Mouse (Mus musculus): ENCODE measurements around the gene Adipoq. TPM values are rescaled to one million over a fixed set of nuclear protein-coding genes. Genes with fewer than 3 reads are reported as not detected.

Adipoq gene
- polyA plus RNA-seq, 1 experiment = 5.8 TPM

- Histone ChIP-seq H3K4me1 (ENCODE audit: control insufficient read depth, insufficient read depth, insufficient read length) (no peaks in the 10 kb centered on the region), H3K27ac (ENCODE audit: insufficient read depth, low read length) (no peak overlapping the region), H3K27me3 (ENCODE audit: control insufficient read depth, insufficient read depth, low read length) (no peaks in the 10 kb centered on the region), H3K4me3 (ENCODE audit: extremely low read depth, insufficient read depth, insufficient read length) (no peak overlapping the region), H3K36me3 (ENCODE audit: control insufficient read depth, insufficient read depth, low read length) (peaks cover 32% of the 10 kb centered on the region)
- TF ChIP-seq POLR2A (IDR thresholded peaks at IDR 0.05; ENCODE audit: low read depth, low read length) (no peak), CTCF (IDR thresholded peaks at IDR 0.05; ENCODE audit: extremely low read depth, insufficient read depth, insufficient read length, insufficient replicate concordance) (no peak)
- WGBS = 85% methylated on average over 3 of the region's 3 CpGs
- no peak for DNase-seq (ENCODE audit: low read depth in 1 of 2, low spot score in 2 of 2)
Measured at GRCm38 (mm10) chr16:23115486-23115885, 30.9 kb upstream of the Adipoq start.

GRCm38 (mm10) chr16:23117173-23117572, 29.2 kb upstream of the Adipoq start:
- Histone ChIP-seq H3K27me3 (ENCODE audit: control insufficient read depth, insufficient read depth, low read length) (no peaks in the 10 kb centered on the region), H3K4me3 (ENCODE audit: extremely low read depth, insufficient read depth, insufficient read length) (no peak overlapping the region), H3K36me3 (ENCODE audit: control insufficient read depth, insufficient read depth, low read length) (peaks cover 23% of the 10 kb centered on the region), H3K27ac (ENCODE audit: insufficient read depth, low read length) (no peak overlapping the region), H3K4me1 (ENCODE audit: control insufficient read depth, insufficient read depth, insufficient read length) (no peaks in the 10 kb centered on the region)
- TF ChIP-seq POLR2A (IDR thresholded peaks at IDR 0.05; ENCODE audit: low read depth, low read length) (no peak), CTCF (IDR thresholded peaks at IDR 0.05; ENCODE audit: extremely low read depth, insufficient read depth, insufficient read length, insufficient replicate concordance) (no peak)
- DNase-seq (ENCODE audit: low read depth in 1 of 2, low spot score in 2 of 2) = no peak
- WGBS = 87% methylated on average over 4 of the region's 4 CpGs

GRCm38 (mm10) chr16:23122446-23122845, 23.9 kb upstream of the Adipoq start:
- H3K36me3 ChIP-seq (ENCODE audit: control insufficient read depth, insufficient read depth, low read length) = peaks cover 4% of the 10 kb centered on the region; the same call in 1 of the 2 replicates
- no peak overlapping the region for H3K27ac ChIP-seq (ENCODE audit: insufficient read depth, low read length)
- no peaks in the 10 kb centered on the region; the same call in 1 of the 2 replicates for H3K4me1 ChIP-seq (ENCODE audit: control insufficient read depth, insufficient read depth, insufficient read length)
- WGBS = 94% methylated on average over 3 of the region's 3 CpGs
- DNase-seq (ENCODE audit: low read depth in 1 of 2, low spot score in 2 of 2) = no peak
- TF ChIP-seq POLR2A (IDR thresholded peaks at IDR 0.05; ENCODE audit: low read depth, low read length) (no peak), CTCF (IDR thresholded peaks at IDR 0.05; ENCODE audit: extremely low read depth, insufficient read depth, insufficient read length, insufficient replicate concordance) (no peak)
- no peak overlapping the region for H3K4me3 ChIP-seq (ENCODE audit: extremely low read depth, insufficient read depth, insufficient read length)
- H3K27me3 ChIP-seq (ENCODE audit: control insufficient read depth, insufficient read depth, low read length) = no peaks in the 10 kb centered on the region

GRCm38 (mm10) chr16:23123104-23123503, 23.2 kb upstream of the Adipoq start:
- Histone ChIP-seq H3K4me1 (ENCODE audit: control insufficient read depth, insufficient read depth, insufficient read length) (no peaks in the 10 kb centered on the region; the same call in 1 of the 2 replicates), H3K4me3 (ENCODE audit: extremely low read depth, insufficient read depth, insufficient read length) (no peak overlapping the region), H3K36me3 (ENCODE audit: control insufficient read depth, insufficient read depth, low read length) (peaks cover 4% of the 10 kb centered on the region; the same call in 1 of the 2 replicates), H3K27ac (ENCODE audit: insufficient read depth, low read length) (no peak overlapping the region), H3K27me3 (ENCODE audit: control insufficient read depth, insufficient read depth, low read length) (no peaks in the 10 kb centered on the region)
- no peak for DNase-seq (ENCODE audit: low read depth in 1 of 2, low spot score in 2 of 2)
- 92% methylated on average over 4 of the region's 4 CpGs for WGBS
- no peak for TF ChIP-seq POLR2A (IDR thresholded peaks at IDR 0.05; ENCODE audit: low read depth, low read length)
- TF ChIP-seq CTCF (IDR thresholded peaks at IDR 0.05; ENCODE audit: extremely low read depth, insufficient read depth, insufficient read length, insufficient replicate concordance) = no peak

GRCm38 (mm10) chr16:23124398-23124797, 21.9 kb upstream of the Adipoq start:
- Histone ChIP-seq H3K27me3 (ENCODE audit: control insufficient read depth, insufficient read depth, low read length) (no peaks in the 10 kb centered on the region), H3K4me1 (ENCODE audit: control insufficient read depth, insufficient read depth, insufficient read length) (peaks cover 4% of the 10 kb centered on the region; the same call in 1 of the 2 replicates), H3K4me3 (ENCODE audit: extremely low read depth, insufficient read depth, insufficient read length) (no peak overlapping the region), H3K27ac (ENCODE audit: insufficient read depth, low read length) (no peak overlapping the region), H3K36me3 (ENCODE audit: control insufficient read depth, insufficient read depth, low read length) (peaks cover 3% of the 10 kb centered on the region; the same call in 1 of the 2 replicates)
- no peak for TF ChIP-seq POLR2A (IDR thresholded peaks at IDR 0.05; ENCODE audit: low read depth, low read length)
- no peak for DNase-seq (ENCODE audit: low read depth in 1 of 2, low spot score in 2 of 2)
- 93% methylated on average over 4 of the region's 4 CpGs for WGBS

- no peaks in the 10 kb centered on the region for H3K27me3 ChIP-seq (ENCODE audit: control insufficient read depth, insufficient read depth, low read length)
- 0 out of 2 replicates have a peak overlapping the region, but pooled peaks have one; percentile 15 for H3K27ac ChIP-seq (ENCODE audit: insufficient read depth, low read length)
- no peak for TF ChIP-seq POLR2A (IDR thresholded peaks at IDR 0.05; ENCODE audit: low read depth, low read length)
- no peak for TF ChIP-seq CTCF (IDR thresholded peaks at IDR 0.05; ENCODE audit: extremely low read depth, insufficient read depth, insufficient read length, insufficient replicate concordance)
- H3K36me3 ChIP-seq (ENCODE audit: control insufficient read depth, insufficient read depth, low read length) = no peaks in the 10 kb centered on the region; the same call in 1 of the 2 replicates
- peaks cover 4% of the 10 kb centered on the region; the same call in 1 of the 2 replicates for H3K4me1 ChIP-seq (ENCODE audit: control insufficient read depth, insufficient read depth, insufficient read length)
- H3K4me3 ChIP-seq (ENCODE audit: extremely low read depth, insufficient read depth, insufficient read length) = peak overlapping the region; percentile 82
- WGBS = 2% methylated on average over 4 of the region's 4 CpGs
- DNase-seq (ENCODE audit: low read depth in 1 of 2, low spot score in 2 of 2) = no peak
Measured at GRCm38 (mm10) chr16:23127311-23127672, 19.0 kb upstream of the Adipoq start.

GRCm38 (mm10) chr16:23127673-23128375, 18.5 kb upstream of the Adipoq start, which contains the start of gene Rfc4:
Gene Rfc4, minus strand, starts transcription at chr16:23127737.
- Histone ChIP-seq H3K4me1 (ENCODE audit: control insufficient read depth, insufficient read depth, insufficient read length) (peaks cover 4% of the 10 kb centered on the region; the same call in 1 of the 2 replicates), H3K4me3 (ENCODE audit: extremely low read depth, insufficient read depth, insufficient read length) (peak within 1 kb of the TSS; percentile 82), H3K27ac (ENCODE audit: insufficient read depth, low read length) (peak within 1 kb of the TSS; percentile 98), H3K27me3 (ENCODE audit: control insufficient read depth, insufficient read depth, low read length) (no peaks in the 10 kb centered on the region), H3K36me3 (ENCODE audit: control insufficient read depth, insufficient read depth, low read length) (no peaks in the 10 kb centered on the region)
- peak; percentile 32; the same call in 1 of the 2 replicates for TF ChIP-seq POLR2A (IDR thresholded peaks at IDR 0.05; ENCODE audit: low read depth, low read length)
- peak; percentile 10; the same call in 1 of the 2 replicates for TF ChIP-seq CTCF (IDR thresholded peaks at IDR 0.05; ENCODE audit: extremely low read depth, insufficient read depth, insufficient read length, insufficient replicate concordance)
- peak; percentile 79 to 87 for DNase-seq (ENCODE audit: low read depth in 1 of 2, low spot score in 2 of 2)
- WGBS = under 1% methylated on average over 51 of the region's 51 CpGs
